Mouse (Mus musculus) spleen, postnatal 36 days (tissue): Measurements from ENCODE around the gene Wdr5.

ENCODE experiments used
- DNase-seq, 2 experiments: peaks; one replicate each; pipeline ENCODE4 v3.0.0; 2022; ENCODE audit warnings: low spot score in 2 of 2, mixed read lengths in 1 of 2

Wdr5 gene

GRCm38 (mm10) chr2:27552620-27553287 lies 37.8 kb downstream of the Wdr5 start:
- DNase-seq, result peak in 1 of 2 experiments; percentile 30

GRCm38 (mm10) chr2:27554308-27554707 lies 39.4 kb downstream of the Wdr5 start:
- DNase-seq, result no peak

GRCm38 (mm10) chr2:27556921-27557320 lies 42.0 kb downstream of the Wdr5 start:
- no peak for DNase-seq

- no peak for DNase-seq
These were observed 45.8 kb downstream of the Wdr5 start for GRCm38 (mm10) chr2:27560708-27561123.

GRCm38 (mm10) chr2:27561159-27561558 lies 46.2 kb downstream of the Wdr5 start:
- no peak for DNase-seq

GRCm38 (mm10) chr2:27561829-27562228 lies 46.9 kb downstream of the Wdr5 start:
- no peak for DNase-seq

- peak; percentile 16 to 27 for DNase-seq
These were observed 48.7 kb downstream of the Wdr5 start for GRCm38 (mm10) chr2:27563641-27564148.

GRCm38 (mm10) chr2:27564694-27565093 lies 49.7 kb downstream of the Wdr5 start:
- DNase-seq, result no peak

GRCm38 (mm10) chr2:27565316-27566103 lies 50.6 kb downstream of the Wdr5 start:
- DNase-seq, result no peak

GRCm38 (mm10) chr2:27570856-27571255 lies 55.9 kb downstream of the Wdr5 start:
- no peak for DNase-seq

- DNase-seq, result no peak
These were observed 57.4 kb downstream of the Wdr5 start for GRCm38 (mm10) chr2:27572261-27572793.

- DNase-seq, result no peak
These were observed 58.1 kb downstream of the Wdr5 start for GRCm38 (mm10) chr2:27572928-27573627.

- no peak for DNase-seq
These were observed 58.6 kb downstream of the Wdr5 start for GRCm38 (mm10) chr2:27573628-27573966.

- DNase-seq, result no peak
These were observed 61.5 kb downstream of the Wdr5 start for GRCm38 (mm10) chr2:27576416-27576815.

- no peak for DNase-seq
These were observed 63.6 kb downstream of the Wdr5 start for GRCm38 (mm10) chr2:27578552-27578951.

GRCm38 (mm10) chr2:27582112-27582511 lies 67.2 kb downstream of the Wdr5 start:
- DNase-seq, result no peak

- DNase-seq, result no peak
These were observed 68.1 kb downstream of the Wdr5 start for GRCm38 (mm10) chr2:27583019-27583418.

GRCm38 (mm10) chr2:27584546-27584945 lies 69.6 kb downstream of the Wdr5 start:
- DNase-seq, result no peak
